Mouse (Mus musculus) olfactory bulb, adult 2 months (tissue): Measurements from ENCODE around the gene Rreb1.

ENCODE experiments used
- CTCF ChIP-seq: fragments of 200-500 bp; IDR thresholded peaks from 2 replicates; pipeline ENCODE4 v1.5.1; 2012; ENCODE audit warnings: low read depth, mild to moderate bottlenecking, low read length, moderate library complexity; ENCODE audit not compliant: insufficient read depth
- POLR2A ChIP-seq: fragments of 200-500 bp; IDR thresholded peaks from 2 replicates; pipeline ENCODE4 v1.6.1; 2012; ENCODE audit warnings: mild to moderate bottlenecking, low read depth, low read length, moderate library complexity; ENCODE audit not compliant: insufficient read depth

- TF ChIP-seq POLR2A (no peak), CTCF (no peak)
Measured at GRCm38 (mm10) chr13:37986166-37986565, 208.0 kb downstream of the Rreb1 start.
